Mouse (Mus musculus) embryonic facial prominence, embryonic 14.5 days (tissue): ENCODE measurements at regions not wholly inside any gene's neighbourhood (a gene's known extent, or its start where the extent isn't known, plus 50 kb on each side); places are given as distances from the start of the nearest gene placed in this dataset.

Experiments used
- ATAC-seq: fragments of 200-750 bp; cut with Nextera tagmentation; 2 replicates; pipeline ENCODE4 v1.8.0; 2017; ENCODE audit warnings: low read depth, moderate number of reproducible peaks, moderate TSS enrichment
- DNase-seq: peaks from one replicate; pipeline ENCODE4 v3.0.0-alpha.2; 2015; ENCODE audit warnings: low spot score
- H3K27ac ChIP-seq: fragments of 300-500 bp; sonication (generic); replicated peaks from 2 replicates; pipeline ENCODE4 v1.5.1; 2014; ENCODE audit warnings: low read depth, mild to moderate bottlenecking, low read length, moderate library complexity
- H3K27me3 ChIP-seq: fragments of 300-500 bp; sonication (generic); replicated peaks from 2 replicates; pipeline ENCODE4 v1.6.1; 2014; ENCODE audit warnings: low read length; ENCODE audit not compliant: control insufficient read depth, insufficient read depth
- H3K36me3 ChIP-seq: fragments of 300-500 bp; sonication (generic); 2 replicates; pipeline ENCODE4 v1.6.1; 2014; ENCODE audit warnings: low read length, mixed read lengths; ENCODE audit not compliant: control insufficient read depth, insufficient read depth
- H3K4me1 ChIP-seq: fragments of 300-500 bp; sonication (generic); 2 replicates; pipeline ENCODE4 v1.6.1; 2014; ENCODE audit warnings: antibody characterized with exemption, low read length; ENCODE audit not compliant: control insufficient read depth, insufficient read depth
- H3K4me2 ChIP-seq: fragments of 300-500 bp; sonication (generic); 2 replicates; pipeline ENCODE4 v1.6.1; 2014; ENCODE audit warnings: low read depth, mild to moderate bottlenecking, low read length, moderate library complexity, mixed read lengths
- H3K4me3 ChIP-seq: fragments of 300-500 bp; sonication (generic); 2 replicates; pipeline ENCODE4 v1.5.1; 2014; ENCODE audit warnings: low read depth, mild to moderate bottlenecking, low read length
- H3K9ac ChIP-seq: fragments of 300-500 bp; sonication (generic); 2 replicates; pipeline ENCODE4 v1.6.1; 2014; ENCODE audit warnings: low read depth, mild to moderate bottlenecking, low read length, moderate library complexity, mixed read lengths
- H3K9me3 ChIP-seq: fragments of 300-500 bp; sonication (generic); 2 replicates; pipeline ENCODE4 v1.6.1; 2016; ENCODE audit warnings: low read length; ENCODE audit not compliant: control insufficient read depth
- WGBS: fragments of 180-500 bp; shearing (Covaris S2); extraction: QIAGEN DNeasy Blood & Tissue Kit; methylation state at CpG from one replicate; pipeline ENCODE4 v1.1.7; 2014; 5-methylcytosine and 5-hydroxymethylcytosine counted together

DNA sequence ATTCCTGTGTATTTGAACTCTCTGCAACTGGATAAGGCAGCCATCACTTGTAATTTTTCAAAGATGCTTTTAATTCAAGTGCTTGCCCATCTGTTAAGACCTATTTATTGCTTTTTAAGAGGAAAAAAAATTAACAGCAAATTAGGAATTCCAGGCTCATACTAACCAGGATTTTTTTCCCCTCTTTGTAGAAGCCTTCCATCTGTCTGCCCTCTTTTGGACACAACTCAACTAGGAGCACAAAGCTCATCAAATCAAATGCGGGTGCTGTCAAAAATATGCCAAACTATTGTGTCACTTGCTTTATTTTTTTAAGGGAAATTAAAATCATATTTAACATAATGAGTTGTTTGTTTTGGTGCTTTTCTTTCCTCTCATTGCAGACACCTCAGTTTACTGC, 55.6 kb upstream of the Gm6657 start:
- no peak overlapping the region for H3K4me3 ChIP-seq
- ATAC-seq (no peak), DNase-seq (no peak)
- H3K9me3 ChIP-seq, result no peaks in the 10 kb centered on the region
- H3K9ac ChIP-seq, result no peak overlapping the region
- H3K27me3 ChIP-seq, result no peaks in the 10 kb centered on the region
- no peak overlapping the region for H3K4me2 ChIP-seq
- no peaks in the 10 kb centered on the region for H3K4me1 ChIP-seq
- H3K36me3 ChIP-seq, result no peaks in the 10 kb centered on the region
- WGBS, result 94% methylated on average over 1 of the region's 1 CpGs
- no peak overlapping the region for H3K27ac ChIP-seq
